Mouse (Mus musculus): ENCODE measurements at regions not wholly inside any gene's neighbourhood (a gene's known extent, or its start where the extent isn't known, plus 50 kb on each side); places are given as distances from the start of the nearest gene placed in this dataset.

GRCm38 (mm10) chr15:67983253-67983652 is 1482.5 kb upstream of the Lrrc6 start:
- TF ChIP-seq CTCF (IDR thresholded peaks at IDR 0.05; ENCODE audit: insufficient read depth, low read depth, low read length) (no peak), POLR2A (IDR thresholded peaks at IDR 0.05; ENCODE audit: insufficient read depth, low read depth, low read length) (no peak)
